Mouse (Mus musculus) midbrain, embryonic 13.5 days (tissue): ENCODE data around the gene Rxfp1. TPM values are rescaled to one million over a fixed set of nuclear protein-coding genes. Genes with fewer than 3 reads are reported as not detected.

Experiments used
- ATAC-seq: fragments of 200-750 bp; cut with Nextera tagmentation; 2 replicates; pipeline ENCODE4 v1.8.0; 2017; ENCODE audit warnings: mild to moderate bottlenecking, moderate TSS enrichment, moderate library complexity
- H3K27ac ChIP-seq: fragments of 300-500 bp; sonication (generic); 2 replicates; pipeline ENCODE4 v1.5.1; 2015; ENCODE audit warnings: inconsistent platforms, mild to moderate bottlenecking, moderate library complexity
- H3K27me3 ChIP-seq: fragments of 300-500 bp; sonication (generic); 2 replicates; pipeline ENCODE4 v1.6.1; 2015; ENCODE audit warnings: mild to moderate bottlenecking, inconsistent platforms
- H3K36me3 ChIP-seq: fragments of 300-500 bp; sonication (generic); 2 replicates; pipeline ENCODE4 v1.6.1; 2015; ENCODE audit warnings: mild to moderate bottlenecking, inconsistent platforms
- H3K4me1 ChIP-seq: fragments of 300-500 bp; sonication (generic); replicated peaks from 2 replicates; pipeline ENCODE4 v1.6.1; 2015; ENCODE audit warnings: inconsistent platforms
- H3K4me2 ChIP-seq: fragments of 300-500 bp; sonication (generic); replicated peaks from 2 replicates; pipeline ENCODE4 v1.6.1; 2015; ENCODE audit warnings: moderate library complexity, mild to moderate bottlenecking, inconsistent platforms
- H3K4me3 ChIP-seq: fragments of 300-500 bp; sonication (generic); replicated peaks from 2 replicates; pipeline ENCODE4 v1.5.1; 2015; ENCODE audit warnings: mild to moderate bottlenecking, inconsistent platforms
- H3K9ac ChIP-seq: fragments of 300-500 bp; sonication (generic); replicated peaks from 2 replicates; pipeline ENCODE4 v1.6.1; 2015; ENCODE audit warnings: mild to moderate bottlenecking, inconsistent platforms
- H3K9me3 ChIP-seq: fragments of 300-500 bp; sonication (generic); 2 replicates; pipeline ENCODE4 v1.6.1; 2016; ENCODE audit warnings: mild to moderate bottlenecking, inconsistent platforms
- WGBS: fragments of 180-500 bp; shearing (Covaris S2); methylation state at CpG from one replicate; pipeline ENCODE4 v1.1.7; 2015; 5-methylcytosine and 5-hydroxymethylcytosine counted together
- polyA plus RNA-seq: library from polyadenylated mRNA; unstranded; fragments of >200 nt; fragmentation: Nextera tagmentation; extraction: Ambion mirVana; gene quantifications from 2 replicates; pipeline ENCODE4 v1.2.1, GENCODE M21; 2015

The Rxfp1 gene
- polyA plus RNA-seq, 1 experiment from 2014 or later: not detected

DNA sequence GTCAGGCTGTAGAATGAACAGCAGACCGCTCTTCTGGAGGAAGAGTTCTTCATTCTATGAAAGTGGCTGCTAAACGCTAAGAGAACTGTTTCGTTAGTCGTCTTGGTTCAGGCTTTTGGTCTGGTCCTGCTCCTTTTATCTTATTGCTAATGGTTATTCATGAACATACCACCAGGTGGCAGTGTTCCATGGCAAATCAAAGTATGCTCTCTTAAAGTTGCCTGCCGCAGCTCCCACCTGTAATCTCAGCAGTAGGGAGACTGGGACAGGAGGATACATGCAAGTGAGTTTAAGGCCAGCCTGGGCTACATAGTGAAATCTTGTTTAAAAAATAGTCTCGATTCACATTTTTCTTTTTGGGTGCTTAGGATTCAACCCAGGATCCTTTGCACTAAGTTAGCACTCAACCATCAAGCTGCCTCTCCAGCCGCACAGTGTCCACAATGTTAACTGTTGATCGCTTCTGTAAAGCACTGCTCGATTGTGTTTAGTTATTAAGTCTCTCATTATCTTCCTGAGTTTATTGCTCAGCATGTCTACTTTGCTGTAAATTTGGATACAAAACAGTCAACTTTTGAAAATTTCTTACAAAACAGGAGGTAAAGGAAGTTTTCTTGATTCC lies 72.8 kb downstream of the Rxfp1 start:
- no peak overlapping the region for H3K4me3 ChIP-seq
- H3K9me3 ChIP-seq: no peaks in the 10 kb centered on the region
- no peaks in the 10 kb centered on the region for H3K36me3 ChIP-seq
- H3K4me1 ChIP-seq: no peaks in the 10 kb centered on the region
- no peak overlapping the region for H3K4me2 ChIP-seq
- H3K27ac ChIP-seq: no peak overlapping the region
- peak; percentile 48; the same call in 1 of the 2 replicates for ATAC-seq
- no peak overlapping the region for H3K9ac ChIP-seq
- H3K27me3 ChIP-seq: no peaks in the 10 kb centered on the region
- 39% methylated on average over 9 of the region's 9 CpGs for WGBS

DNA sequence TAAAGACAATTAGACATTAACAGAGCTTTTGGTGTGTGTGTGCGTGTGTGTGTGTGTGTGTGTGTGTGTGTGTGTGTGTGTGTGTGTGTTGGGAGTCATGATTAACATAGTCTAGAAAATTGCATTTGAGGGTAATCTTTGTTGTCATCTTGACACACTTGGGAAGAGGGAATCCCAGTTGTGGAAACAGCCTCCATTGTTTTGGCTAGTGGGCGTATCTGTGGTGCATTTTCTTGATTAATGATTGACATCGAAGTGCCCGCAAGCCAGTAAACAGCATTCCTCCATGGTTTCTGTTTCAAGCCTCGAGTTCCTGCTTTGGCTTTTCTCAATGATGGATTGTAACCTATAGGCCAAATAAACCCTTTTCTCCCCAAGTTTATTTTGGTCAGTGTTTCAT lies 81.0 kb downstream of the Rxfp1 start:
- no peaks in the 10 kb centered on the region for H3K36me3 ChIP-seq
- ATAC-seq: no peak
- WGBS: 78% methylated on average over 5 of the region's 5 CpGs

DNA sequence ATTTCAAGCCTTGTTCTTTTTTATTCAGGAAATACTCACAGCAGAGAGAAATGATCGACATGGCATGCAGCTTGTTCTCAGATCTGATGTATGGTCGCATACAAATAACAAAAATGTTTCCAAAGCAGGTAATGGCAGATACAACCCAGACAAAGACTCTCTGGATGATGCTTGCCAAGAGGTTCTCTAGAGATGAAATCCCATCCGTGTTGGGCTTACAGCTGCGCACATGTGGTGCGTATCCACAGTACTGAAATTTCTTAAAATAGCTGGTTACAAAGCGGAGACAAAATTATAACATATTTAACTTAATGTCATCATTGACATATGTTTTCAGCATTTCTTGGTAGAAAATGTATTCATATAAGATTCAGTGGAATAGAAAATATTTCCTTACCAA lies 85.6 kb downstream of the Rxfp1 start:
- H3K27me3 ChIP-seq: no peaks in the 10 kb centered on the region
- H3K27ac ChIP-seq: no peak overlapping the region
- H3K4me3 ChIP-seq: no peak overlapping the region
- ATAC-seq: no peak
- H3K36me3 ChIP-seq: no peaks in the 10 kb centered on the region
- no peaks in the 10 kb centered on the region for H3K4me1 ChIP-seq
- 91% methylated on average over 6 of the region's 6 CpGs for WGBS
- H3K4me2 ChIP-seq: no peak overlapping the region
- H3K9me3 ChIP-seq: no peaks in the 10 kb centered on the region
- H3K9ac ChIP-seq: no peak overlapping the region

More for the DNA sequence above, 81.0 kb downstream of the Rxfp1 start:
- H3K4me3 ChIP-seq: no peak overlapping the region
- no peak overlapping the region for H3K27ac ChIP-seq
- no peaks in the 10 kb centered on the region for H3K9me3 ChIP-seq
- no peak overlapping the region for H3K9ac ChIP-seq
- H3K4me1 ChIP-seq: no peaks in the 10 kb centered on the region
- H3K4me2 ChIP-seq: no peak overlapping the region
- no peaks in the 10 kb centered on the region for H3K27me3 ChIP-seq

DNA sequence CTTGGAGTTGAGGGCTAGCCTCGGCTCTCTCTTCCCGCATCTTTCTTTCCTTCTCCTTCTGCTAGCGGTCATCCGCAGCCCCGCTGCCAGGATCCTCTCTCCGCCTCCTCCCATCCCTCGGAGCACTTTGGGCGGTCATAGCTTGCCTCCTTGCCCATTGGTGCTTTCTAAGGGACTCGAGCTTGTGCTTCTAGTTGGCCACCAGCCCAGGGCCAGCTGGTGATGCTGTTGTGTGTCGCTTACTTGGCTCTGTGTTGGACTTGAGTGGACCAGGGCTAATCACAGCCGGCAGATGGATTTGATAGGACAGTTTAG lies 108.3 kb downstream of the Rxfp1 start, which contains the start of gene Etfdh:
Gene Etfdh, minus strand, starts transcription at position 85 of the 315 bp plus-strand sequence.
- H3K27me3 ChIP-seq: no peaks in the 10 kb centered on the region
- ATAC-seq: peak; percentile 35
- peak within 1 kb of the TSS; percentile 64 for H3K4me3 ChIP-seq
- peaks cover 26% of the 10 kb centered on the region for H3K36me3 ChIP-seq
- no peaks in the 10 kb centered on the region for H3K9me3 ChIP-seq
- under 1% methylated on average over 11 of the region's 11 CpGs for WGBS
- peak within 1 kb of the TSS; percentile 69 for H3K27ac ChIP-seq
- H3K4me1 ChIP-seq: peaks cover 18% of the 10 kb centered on the region
- H3K9ac ChIP-seq: peak within 1 kb of the TSS; percentile 76
- H3K4me2 ChIP-seq: peak within 1 kb of the TSS; percentile 70

DNA sequence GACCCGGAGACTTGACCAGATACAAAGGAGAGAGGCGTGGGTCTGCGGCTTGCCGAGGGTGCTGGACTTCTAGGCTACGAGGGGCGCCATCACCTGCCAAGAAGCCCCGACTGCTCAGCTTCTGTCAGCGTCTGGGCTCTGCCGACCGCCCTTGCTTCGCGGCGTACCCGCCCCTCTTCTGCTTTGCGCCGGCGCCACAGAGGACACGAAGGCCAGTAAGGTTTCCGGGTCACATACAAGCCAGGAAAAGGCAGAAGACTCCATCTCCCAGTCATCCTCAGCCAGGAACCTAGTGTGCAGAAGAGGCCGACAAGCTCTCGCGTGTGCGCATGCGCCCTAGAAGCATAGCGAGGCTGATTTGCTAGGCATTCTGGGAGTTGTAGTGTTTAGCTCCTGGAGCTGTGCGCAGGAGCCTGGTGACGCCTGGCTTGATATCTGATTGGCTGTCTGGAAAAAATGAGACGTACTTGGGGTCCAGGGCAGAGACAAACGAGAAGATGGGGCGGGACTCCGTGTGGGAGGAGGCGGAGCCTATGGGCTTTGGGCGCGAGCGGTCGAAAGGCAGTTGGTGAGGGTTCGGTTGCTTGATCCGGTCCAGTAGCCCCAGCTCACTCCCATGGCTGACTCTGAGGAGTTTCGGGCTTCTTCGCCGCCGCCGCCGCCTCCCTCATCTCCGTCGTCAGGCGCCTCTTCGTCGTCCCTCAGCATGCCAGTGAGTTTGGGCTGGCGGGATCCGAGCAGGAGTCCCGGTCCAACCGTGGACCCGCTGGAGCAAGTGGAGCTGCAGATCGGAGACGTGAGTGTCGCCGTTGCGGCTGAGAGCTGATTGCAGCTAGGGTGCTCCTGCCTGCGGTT lies 108.9 kb downstream of the Rxfp1 start, which contains the start of gene 4930579G24Rik:
Gene 4930579G24Rik, plus strand, starts transcription at position 519 of the 855 bp plus-strand sequence.
- ATAC-seq: peak; percentile 99
- Histone ChIP-seq H3K4me1 (peaks cover 18% of the 10 kb centered on the region), H3K27me3 (no peaks in the 10 kb centered on the region), H3K27ac (peak within 1 kb of the TSS; percentile 69), H3K4me2 (peak within 1 kb of the TSS; percentile 70), H3K9ac (peak within 1 kb of the TSS; percentile 76), H3K36me3 (peaks cover 23% of the 10 kb centered on the region), H3K4me3 (peak within 1 kb of the TSS; percentile 64), H3K9me3 (no peaks in the 10 kb centered on the region)
- WGBS: under 1% methylated on average over 60 of the region's 60 CpGs

DNA sequence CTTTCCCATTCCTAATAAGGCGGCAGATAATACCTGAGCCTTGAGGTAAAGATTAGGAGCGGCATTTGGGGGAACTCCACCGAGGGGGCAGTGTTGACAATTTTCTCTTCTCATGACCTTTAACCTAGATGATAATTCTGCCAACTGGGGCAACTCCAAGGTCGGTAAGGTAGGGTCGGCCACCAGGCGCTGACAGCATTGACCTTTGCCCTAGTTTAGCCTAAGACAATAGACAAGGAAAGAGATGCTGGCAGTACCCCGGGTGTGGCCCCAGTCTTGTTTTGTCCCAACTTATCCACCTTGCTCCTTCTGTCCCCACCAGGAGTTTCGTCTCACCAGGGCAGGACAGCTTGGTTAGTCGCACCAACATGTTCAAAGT lies 109.5 kb downstream of the Rxfp1 start:
- peak overlapping the region; percentile 67 for H3K27ac ChIP-seq
- peaks cover 18% of the 10 kb centered on the region for H3K4me1 ChIP-seq
- H3K4me2 ChIP-seq: peak overlapping the region; percentile 70
- 1% methylated on average over 9 of the region's 9 CpGs for WGBS
- peaks cover 18% of the 10 kb centered on the region for H3K36me3 ChIP-seq
- no peaks in the 10 kb centered on the region for H3K27me3 ChIP-seq
- ATAC-seq: no peak
- H3K4me3 ChIP-seq: peak overlapping the region; percentile 64
- peak overlapping the region; percentile 70 for H3K9ac ChIP-seq
- no peaks in the 10 kb centered on the region for H3K9me3 ChIP-seq

DNA sequence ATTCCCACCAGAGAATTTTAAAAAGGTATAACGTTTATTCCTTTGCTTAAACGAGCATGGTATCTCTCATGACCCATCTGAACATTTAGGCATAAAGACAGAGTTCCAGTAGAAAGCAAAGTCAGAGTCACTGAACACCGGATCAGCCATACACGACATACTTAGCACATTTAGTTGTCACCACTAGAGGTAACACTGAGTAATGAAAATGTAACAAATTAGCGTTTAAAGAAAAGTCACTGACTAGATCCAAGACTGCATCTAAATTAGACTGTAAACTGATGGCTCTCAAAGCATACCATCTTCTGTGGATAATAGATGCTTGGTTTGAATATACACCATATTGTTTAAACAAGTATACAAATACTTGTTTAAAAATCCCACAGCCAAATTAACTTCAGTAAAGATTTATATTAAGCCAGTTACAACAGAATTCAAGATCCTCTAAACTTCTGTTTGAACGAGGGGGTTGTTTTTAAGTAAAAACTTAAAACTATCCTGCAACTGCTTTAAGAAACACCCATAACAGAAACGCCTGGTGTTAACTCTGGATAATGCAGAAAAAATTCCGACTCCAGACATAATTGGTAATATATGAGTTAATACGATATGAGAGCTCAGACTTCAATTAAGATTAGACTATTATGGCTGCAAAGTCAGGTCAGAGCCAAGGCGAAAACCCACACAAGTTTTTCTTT lies 110.0 kb downstream of the Rxfp1 start:
- H3K36me3 ChIP-seq: peaks cover 16% of the 10 kb centered on the region
- H3K4me1 ChIP-seq: peaks cover 18% of the 10 kb centered on the region
- H3K27ac ChIP-seq: no peak overlapping the region
- H3K4me2 ChIP-seq: peak overlapping the region; percentile 70
- no peaks in the 10 kb centered on the region for H3K9me3 ChIP-seq
- H3K27me3 ChIP-seq: no peaks in the 10 kb centered on the region
- WGBS: 35% methylated on average over 10 of the region's 10 CpGs
- peak overlapping the region; percentile 64 for H3K4me3 ChIP-seq
- peak overlapping the region; percentile 70 for H3K9ac ChIP-seq
- no peak for ATAC-seq

DNA sequence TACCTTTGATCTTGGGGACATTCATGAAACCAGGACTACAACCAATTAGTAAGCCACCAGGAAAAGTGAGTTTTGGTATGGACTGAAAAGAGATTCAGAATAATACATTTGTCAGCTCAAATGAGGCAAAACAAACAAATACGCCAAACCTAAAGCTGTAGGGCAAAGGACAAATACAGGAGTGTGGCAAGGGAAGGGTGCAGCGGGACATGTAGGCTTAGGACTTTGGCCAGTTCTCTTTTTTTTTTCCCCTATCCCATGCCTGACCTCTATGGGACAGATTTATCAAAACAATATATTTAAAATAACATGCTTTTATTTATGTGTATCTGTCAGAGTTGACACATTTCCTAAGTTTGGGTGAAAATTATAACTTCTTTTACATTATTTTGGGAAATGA lies 127.8 kb downstream of the Rxfp1 start:
- no peaks in the 10 kb centered on the region for H3K9me3 ChIP-seq
- peaks cover 64% of the 10 kb centered on the region for H3K36me3 ChIP-seq
- no peak for ATAC-seq
- no peaks in the 10 kb centered on the region for H3K27me3 ChIP-seq
- 96% methylated on average over 2 of the region's 2 CpGs for WGBS
- no peak overlapping the region for H3K4me2 ChIP-seq
- no peak overlapping the region for H3K27ac ChIP-seq
- no peak overlapping the region for H3K9ac ChIP-seq
- H3K4me3 ChIP-seq: no peak overlapping the region
- H3K4me1 ChIP-seq: no peaks in the 10 kb centered on the region

DNA sequence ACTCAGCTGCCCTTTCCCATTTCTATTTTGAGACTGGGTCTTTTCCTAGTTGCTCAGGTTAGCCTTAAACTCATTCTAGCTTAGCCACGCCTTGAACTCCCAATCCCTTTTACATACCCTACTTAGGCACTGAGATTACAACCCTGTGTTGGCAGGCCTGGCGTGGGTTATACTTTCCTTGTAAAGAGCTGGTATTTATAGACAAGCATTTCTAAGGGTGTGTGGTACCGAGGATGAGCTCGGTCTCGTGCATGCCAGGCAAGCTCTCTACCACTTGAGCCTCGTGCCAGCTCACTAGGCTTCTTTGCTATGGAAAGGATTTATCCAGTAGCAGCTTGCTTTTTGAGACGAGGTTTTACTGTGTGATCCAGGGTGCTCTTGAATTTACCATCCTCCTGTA lies 142.2 kb downstream of the Rxfp1 start:
- 92% methylated on average over 7 of the region's 7 CpGs for WGBS
- Histone ChIP-seq H3K9me3 (no peaks in the 10 kb centered on the region), H3K27ac (no peak overlapping the region), H3K4me1 (peaks cover 16% of the 10 kb centered on the region), H3K9ac (no peak overlapping the region), H3K27me3 (no peaks in the 10 kb centered on the region), H3K36me3 (peaks cover 56% of the 10 kb centered on the region), H3K4me2 (no peak overlapping the region), H3K4me3 (no peak overlapping the region)
- ATAC-seq: no peak

DNA sequence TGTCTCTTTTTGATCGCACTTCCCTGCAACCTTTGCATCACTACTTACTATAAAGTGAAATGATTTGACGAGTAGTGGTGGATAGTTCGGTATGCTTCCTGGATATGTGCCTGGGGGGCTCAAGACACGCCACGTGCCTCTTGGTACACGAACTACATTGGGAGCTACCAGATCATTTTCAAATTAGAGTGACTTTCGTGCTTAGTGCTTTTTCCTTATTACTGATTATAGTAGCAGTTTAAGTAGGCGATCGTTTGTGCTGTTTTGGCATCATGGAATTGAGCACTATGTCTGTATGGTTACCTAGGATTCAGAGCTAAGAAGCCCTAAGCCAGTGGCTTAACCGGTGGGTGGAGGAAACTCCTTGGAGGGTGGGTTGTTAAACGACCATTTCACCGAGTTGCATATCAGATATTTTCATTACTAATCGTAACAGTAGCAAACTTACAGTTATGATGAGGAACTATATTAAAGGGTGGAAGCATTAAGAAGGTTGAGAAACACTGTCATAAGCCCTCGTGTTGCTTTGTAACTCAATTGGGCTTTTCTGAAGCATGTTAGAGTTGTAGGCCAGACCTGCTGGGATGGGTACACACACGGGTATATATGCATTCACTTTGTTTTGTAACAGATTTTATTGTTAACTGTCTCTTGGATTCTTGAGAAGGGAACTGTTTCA lies 145.7 kb downstream of the Rxfp1 start:
- Histone ChIP-seq H3K4me3 (peak overlapping the region; percentile 89), H3K27me3 (0 out of 2 replicates have a peak, but pooled peaks cover 5% of the 10 kb centered on the region), H3K27ac (no peak overlapping the region), H3K36me3 (peaks cover 28% of the 10 kb centered on the region), H3K9ac (peak overlapping the region; percentile 90), H3K4me1 (peaks cover 16% of the 10 kb centered on the region), H3K9me3 (no peaks in the 10 kb centered on the region), H3K4me2 (peak overlapping the region; percentile 83)
- 6% methylated on average over 15 of the region's 15 CpGs for WGBS
- ATAC-seq: peak; percentile 38
